Mouse (Mus musculus) cortical plate, adult 2 months (tissue): Measurements from ENCODE around the gene Slc50a1. TPM values are rescaled to one million over a fixed set of nuclear protein-coding genes. Genes with fewer than 3 reads are reported as not detected.
A peak's percentile ranks its signal among the peaks of the same experiment; 100 is the strongest.

Experiments
- H3K27ac ChIP-seq: fragments of 200-500 bp; 2 replicates; pipeline ENCODE4 v1.5.1; 2012; ENCODE audit warnings: low read length, control low read depth, inconsistent platforms; ENCODE audit not compliant: insufficient read depth
- H3K4me1 ChIP-seq: fragments of 200-500 bp; 2 replicates; pipeline ENCODE4 v1.6.1; 2011; ENCODE audit warnings: low read length; ENCODE audit not compliant: control insufficient read depth, insufficient read depth
- H3K4me3 ChIP-seq: fragments of 200-500 bp; 2 replicates; pipeline ENCODE4 v1.5.1; 2011; ENCODE audit warnings: mild to moderate bottlenecking, low read length, control low read depth; ENCODE audit not compliant: insufficient read depth
- CTCF ChIP-seq: fragments of 200-500 bp; IDR thresholded peaks from 2 replicates; pipeline ENCODE4 v1.5.1; 2011; ENCODE audit warnings: mild to moderate bottlenecking, control low read depth, low read length; ENCODE audit not compliant: insufficient read depth; ENCODE audit errors: extremely low read depth
- POLR2A ChIP-seq: fragments of 200-500 bp; IDR thresholded peaks from 2 replicates; pipeline ENCODE4 v1.6.1; 2011; ENCODE audit warnings: mild to moderate bottlenecking, low read length, control low read depth; ENCODE audit not compliant: insufficient read depth; ENCODE audit errors: extremely low read depth
- polyA plus RNA-seq: library from polyadenylated mRNA; depleted of rRNA; stranded (reverse); fragments of >200 nt; gene quantifications from 2 replicates; pipeline ENCODE4 v1.2.3, GENCODE M21; 2012

Gene Slc50a1
- polyA plus RNA-seq, 1 experiment: 106 TPM

DNA sequence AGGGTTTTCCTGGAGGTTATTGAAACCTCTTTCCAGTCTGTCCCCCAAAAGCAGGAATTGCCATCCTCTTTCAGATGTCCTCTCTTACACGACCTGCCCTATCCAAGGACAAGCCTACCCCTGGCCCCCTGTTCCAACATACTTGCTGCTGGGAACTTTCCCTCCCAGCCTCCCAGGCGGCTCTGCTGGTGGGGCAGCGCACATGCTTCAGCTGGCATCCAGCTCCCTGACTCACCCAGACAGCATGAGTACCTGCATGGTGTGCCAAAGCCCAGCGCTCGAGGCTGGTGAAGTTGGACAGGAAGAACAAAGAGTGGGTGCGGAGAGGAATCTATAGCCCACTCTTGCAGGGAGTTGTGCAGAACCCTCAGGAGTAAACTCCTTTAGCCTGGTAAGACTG, 521 bp upstream of the Slc50a1 start:
- Histone ChIP-seq H3K4me1 (peaks cover 5% of the 10 kb centered on the region; the same call in 1 of the 2 replicates), H3K4me3 (peak overlapping the region; percentile 56; the same call in 1 of the 2 replicates), H3K27ac (no peak overlapping the region)
- TF ChIP-seq CTCF (no peak), POLR2A (no peak)

DNA sequence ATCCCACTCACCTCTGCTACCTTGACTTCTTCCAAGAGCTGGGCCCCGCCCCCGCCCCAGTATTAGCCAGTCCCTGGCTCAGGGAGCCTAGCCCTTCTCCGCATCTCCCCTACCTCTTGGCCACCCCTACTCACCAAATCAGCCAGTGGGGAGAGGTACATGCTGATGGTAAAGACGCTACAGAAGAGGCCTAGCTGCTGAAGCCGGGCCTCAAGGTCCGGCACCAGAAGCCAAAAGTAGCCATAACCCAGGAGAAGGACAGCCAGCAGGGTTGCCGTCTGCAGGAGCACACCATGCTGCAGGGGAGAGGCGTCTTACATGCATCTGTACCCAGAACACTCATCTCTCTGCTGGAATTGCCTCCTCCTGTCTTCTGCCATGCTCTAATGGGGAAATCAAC, 1.5 kb downstream of the Slc50a1 start:
- Histone ChIP-seq H3K4me3 (peak overlapping the region; percentile 56; the same call in 1 of the 2 replicates), H3K4me1 (peaks cover 5% of the 10 kb centered on the region; the same call in 1 of the 2 replicates), H3K27ac (0 out of 2 replicates have a peak overlapping the region, but pooled peaks have one; percentile 14)
- TF ChIP-seq CTCF (no peak), POLR2A (no peak)

DNA sequence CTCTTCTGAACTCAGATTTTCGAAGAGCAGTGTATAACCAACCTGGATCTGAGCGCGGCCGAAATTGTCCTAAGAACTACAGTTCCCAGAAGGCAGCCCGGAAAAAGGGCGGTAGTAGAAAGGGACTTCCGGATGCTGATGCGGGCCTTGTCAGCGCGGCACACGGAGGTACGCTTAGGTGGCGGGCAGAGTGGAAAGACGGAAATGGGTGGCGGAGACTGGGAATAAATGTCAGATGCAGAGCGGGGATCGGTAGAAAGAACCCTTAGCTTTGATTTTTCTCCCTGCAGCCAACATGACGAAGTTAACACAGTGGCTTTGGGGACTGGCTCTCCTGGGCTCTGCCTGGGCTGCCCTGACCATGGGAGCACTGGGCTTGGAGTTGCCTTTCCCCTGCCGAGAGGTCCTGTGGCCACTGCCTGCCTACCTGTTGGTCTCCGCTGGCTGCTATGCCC, 3.9 kb downstream of the Slc50a1 start:
- peaks cover 7% of the 10 kb centered on the region for H3K4me1 ChIP-seq
- peak overlapping the region; percentile 13; the same call in 1 of the 2 replicates for H3K27ac ChIP-seq
- TF ChIP-seq POLR2A: peak; percentile 95
- no peak for TF ChIP-seq CTCF
- peak overlapping the region; percentile 86 for H3K4me3 ChIP-seq

DNA sequence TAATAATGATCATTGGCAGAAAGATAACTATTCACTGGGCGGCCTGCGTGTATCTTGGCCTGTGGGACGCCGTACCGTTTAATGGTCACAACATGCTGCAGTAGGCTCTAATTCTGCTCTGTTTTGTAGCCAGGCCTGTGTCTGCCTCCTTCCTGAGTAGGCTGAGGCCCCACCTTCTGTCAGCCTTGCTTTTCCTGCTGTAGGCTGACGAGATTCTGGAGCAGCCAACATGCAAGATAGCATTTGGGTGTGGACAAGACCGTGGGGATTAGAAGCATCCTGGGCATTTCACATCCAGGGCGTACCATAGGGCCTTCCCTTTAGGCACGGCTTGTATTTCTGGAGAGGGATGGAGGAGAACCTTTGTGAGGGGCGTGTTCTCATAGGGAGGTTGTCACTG, 8.0 kb downstream of the Slc50a1 start:
- Histone ChIP-seq H3K4me1 (peaks cover 11% of the 10 kb centered on the region), H3K4me3 (no peak overlapping the region), H3K27ac (no peak overlapping the region)
- no peak for TF ChIP-seq CTCF
- no peak for TF ChIP-seq POLR2A

DNA sequence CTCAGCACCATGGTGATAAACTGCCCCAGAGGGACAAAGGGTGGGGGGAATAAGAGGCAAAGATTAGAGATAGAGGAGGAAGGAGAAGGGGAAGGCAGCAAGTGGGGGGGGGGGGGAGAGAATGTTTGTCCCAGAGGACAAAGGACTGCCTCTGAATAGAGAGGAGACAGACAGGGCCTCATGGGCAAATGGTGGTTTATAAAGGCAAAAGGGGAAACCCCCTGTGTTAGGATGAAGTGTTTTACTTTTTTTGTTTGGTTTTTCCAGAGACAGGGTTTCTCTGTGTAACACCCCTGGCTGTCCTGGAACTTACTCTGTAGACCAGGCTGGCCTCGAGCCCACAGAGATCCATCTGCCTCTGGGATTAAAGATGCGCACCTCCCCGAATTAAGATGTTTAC, 10.2 kb downstream of the Slc50a1 start:
- Histone ChIP-seq H3K4me3 (no peak overlapping the region), H3K27ac (no peak overlapping the region), H3K4me1 (peaks cover 10% of the 10 kb centered on the region)
- TF ChIP-seq CTCF: no peak
- no peak for TF ChIP-seq POLR2A

DNA sequence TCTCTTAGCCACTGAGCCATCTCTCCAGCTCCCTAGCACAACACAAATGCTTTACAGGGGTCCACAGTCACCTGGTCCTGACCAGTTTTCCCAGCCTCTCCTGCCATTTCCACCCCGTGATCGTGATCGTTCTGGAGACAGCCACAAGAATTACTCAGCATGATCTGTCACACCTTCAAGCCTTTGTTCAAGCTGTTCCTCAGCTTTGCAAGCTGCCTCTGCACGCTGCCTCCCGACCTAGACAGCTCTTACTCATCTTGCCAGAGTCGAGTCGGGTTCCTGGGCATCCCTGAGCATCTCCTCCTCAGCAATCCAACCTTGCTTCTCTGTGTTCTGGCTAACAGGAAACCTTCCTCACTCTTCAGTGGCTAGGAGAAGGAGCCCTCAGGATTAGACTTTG, 11.3 kb downstream of the Slc50a1 start, which contains the start of gene Dpm3:
Gene Dpm3, plus strand, starts transcription at position 283 of the 400 bp plus-strand sequence.
- H3K4me3 ChIP-seq: no peak within 1 kb of the TSS
- H3K27ac ChIP-seq: no peak within 1 kb of the TSS
- peaks cover 10% of the 10 kb centered on the region for H3K4me1 ChIP-seq
- TF ChIP-seq CTCF (no peak), POLR2A (0 out of 2 replicates have a peak, but pooled peaks have one; percentile 20)

DNA sequence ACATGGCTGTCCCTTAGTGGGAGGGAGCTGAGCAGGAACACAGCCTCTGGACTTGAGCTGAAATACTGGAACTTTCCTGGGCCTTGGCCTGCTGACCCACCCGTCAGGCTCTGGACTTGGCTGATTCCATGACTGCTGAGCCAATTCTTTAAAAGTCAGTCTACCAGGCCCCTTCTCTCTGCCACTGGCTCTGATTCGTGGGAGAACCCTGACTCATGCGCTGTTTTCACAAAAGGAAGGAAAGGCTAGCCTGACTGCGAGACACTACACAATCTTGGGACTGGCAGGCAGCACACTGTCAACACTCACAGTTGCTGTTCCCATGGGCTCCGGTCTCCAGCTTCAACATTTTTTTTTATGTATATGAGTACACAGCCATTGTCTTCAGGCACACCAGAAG, 14.2 kb downstream of the Slc50a1 start:
- H3K4me1 ChIP-seq: peaks cover 8% of the 10 kb centered on the region
- no peak overlapping the region for H3K4me3 ChIP-seq
- TF ChIP-seq POLR2A (no peak), CTCF (no peak)
- H3K27ac ChIP-seq: no peak overlapping the region

DNA sequence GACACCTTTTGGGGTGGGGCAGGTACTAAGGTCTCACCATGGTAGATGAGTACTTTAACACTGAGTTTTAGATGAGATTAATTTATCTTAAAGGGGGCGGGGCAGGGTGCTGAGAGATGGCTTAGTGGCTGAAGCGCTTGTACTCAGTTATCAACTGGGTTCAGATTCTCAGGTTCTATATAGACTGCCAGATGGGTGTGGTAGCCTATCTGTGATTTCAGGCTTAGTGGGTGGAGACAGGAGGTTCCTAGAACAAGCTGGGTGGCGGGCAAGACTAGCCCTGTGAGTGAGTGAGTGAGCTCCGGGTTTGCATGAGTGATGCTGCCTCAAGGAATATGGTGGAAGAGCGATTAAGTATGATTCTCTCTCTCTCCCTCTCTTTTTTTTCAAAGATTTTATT, 15.4 kb downstream of the Slc50a1 start:
- H3K4me1 ChIP-seq: peaks cover 8% of the 10 kb centered on the region
- TF ChIP-seq POLR2A (no peak), CTCF (no peak)
- no peak overlapping the region for H3K27ac ChIP-seq
- no peak overlapping the region for H3K4me3 ChIP-seq

DNA sequence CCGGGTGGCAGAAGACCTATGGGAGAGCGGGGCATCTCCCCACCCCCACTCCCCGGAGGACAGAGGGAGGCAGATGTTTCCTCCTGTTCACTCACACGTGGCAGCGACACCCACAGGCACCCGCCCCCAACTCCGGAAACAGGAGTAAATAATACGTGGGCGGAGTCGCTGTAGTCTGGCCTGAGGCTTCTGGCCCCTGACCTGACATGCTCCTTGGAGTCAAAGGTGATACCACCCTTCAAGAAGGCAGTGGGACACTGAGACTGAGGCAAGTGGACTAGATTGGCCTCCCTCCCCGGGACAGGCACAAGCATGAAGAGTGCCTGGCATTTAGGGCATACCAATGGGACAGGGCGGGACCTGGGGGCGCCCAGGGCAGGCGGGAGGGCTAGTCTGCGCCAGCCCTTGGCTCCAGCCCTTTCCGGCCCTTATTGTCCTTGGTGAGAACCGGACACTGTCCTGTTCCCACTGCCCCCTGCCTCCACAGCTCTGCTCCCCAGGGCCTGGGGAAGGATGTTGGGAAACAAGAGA, 18.9 kb downstream of the Slc50a1 start:
- Histone ChIP-seq H3K4me1 (no peaks in the 10 kb centered on the region), H3K27ac (no peak overlapping the region; the same call in 1 of the 2 replicates), H3K4me3 (no peak overlapping the region)
- TF ChIP-seq CTCF (no peak), POLR2A (no peak)

DNA sequence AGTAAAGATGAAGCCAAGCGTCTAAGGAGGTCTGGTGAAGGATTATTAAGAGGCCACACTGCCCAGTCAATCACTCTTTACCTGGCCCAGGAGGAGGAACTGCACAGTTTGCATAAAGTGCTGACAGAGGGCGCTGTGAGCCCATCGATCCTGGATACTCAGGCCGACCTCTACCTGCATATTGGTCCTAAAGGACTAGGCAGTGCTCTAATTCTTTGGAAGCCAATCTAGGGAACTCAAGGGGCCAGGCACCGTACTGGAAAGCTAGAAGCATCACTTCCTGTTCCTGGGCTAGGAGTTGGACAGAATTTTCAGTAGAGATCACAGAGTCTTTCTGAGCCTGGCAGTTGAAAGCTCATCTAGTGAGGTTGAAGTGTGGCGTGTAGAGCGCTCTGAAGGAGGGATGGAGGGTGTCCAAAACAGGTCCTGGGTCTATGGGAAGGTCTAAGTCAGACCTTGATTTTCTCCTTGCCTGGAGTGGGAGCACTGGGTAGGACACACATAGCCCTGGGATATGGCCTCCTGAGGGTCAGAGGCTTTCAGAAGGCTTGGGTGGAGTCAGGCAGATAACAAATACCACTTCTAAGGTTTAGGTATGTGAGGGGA, 19.8 kb downstream of the Slc50a1 start:
- Histone ChIP-seq H3K4me3 (no peak overlapping the region), H3K4me1 (peaks cover 2% of the 10 kb centered on the region; the same call in 1 of the 2 replicates), H3K27ac (no peak overlapping the region)
- TF ChIP-seq POLR2A (no peak; the same call in 1 of the 2 replicates), CTCF (peak; percentile 90)
